In the genomic region with DNA sequence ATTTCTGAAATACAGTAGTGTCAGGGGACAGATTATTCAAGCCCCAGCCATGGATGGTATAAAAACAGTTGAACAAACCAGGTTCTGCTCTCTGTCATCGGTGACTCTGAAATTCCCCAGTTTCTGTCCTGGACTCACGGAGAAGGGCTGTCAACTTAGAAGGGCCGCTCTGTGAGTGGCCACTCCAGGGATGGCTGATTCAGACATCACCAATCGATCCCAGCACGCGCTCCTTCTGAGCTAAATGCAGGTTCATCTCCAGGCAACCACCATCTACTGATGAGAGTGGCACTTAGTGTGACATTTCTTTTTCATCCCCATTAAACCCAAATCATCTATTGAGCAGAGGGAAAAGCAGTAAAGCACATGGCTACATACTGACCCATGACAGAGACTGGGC, we compare ENCODE assay signal across 14 mouse cellular contexts. TPM values are rescaled to one million over a fixed set of nuclear protein-coding genes. Genes with fewer than 3 reads are reported as not detected.
DNase-seq lines count a peak whose midpoint lies in the region; ATAC-seq lines count a peak whose summit lies in the region.
"Had no signal": no experiment of that assay in that cellular context is flagged by ENCODE, and none has a peak within 500 bp of the region (broad histone marks: within the 10 kb centered on the region; RNA-seq: fewer than 3 reads in every experiment).

No protein-coding gene starts in this region.

- no peak overlapping the region for H3K27ac ChIP-seq in heart, embryonic 11.5 days (ENCODE audit: low read depth, low read length)
- peak overlapping the region; percentile 78; the same call in 1 of the 2 replicates for H3K27ac ChIP-seq in midbrain, embryonic 10.5 days (replicated peaks)
- H3K27ac ChIP-seq in midbrain, embryonic 16.5 days (ENCODE audit: low read length): no peak overlapping the region
- no peak overlapping the region for H3K27ac ChIP-seq in limb, embryonic 10.5 days
- H3K27ac ChIP-seq: forebrain, embryonic 12.5 days; layer of hippocampus, adult 2 months; liver, embryonic 13.5 days had no signal

- no peaks in the 10 kb centered on the region for H3K9me3 ChIP-seq in heart, embryonic 11.5 days (replicated peaks; ENCODE audit: control insufficient read depth, low read length)
- no peaks in the 10 kb centered on the region for H3K9me3 ChIP-seq in midbrain, embryonic 10.5 days (replicated peaks)
- no peaks in the 10 kb centered on the region for H3K9me3 ChIP-seq in midbrain, embryonic 16.5 days (replicated peaks; ENCODE audit: control insufficient read depth, low read length, poor library complexity, severe bottlenecking)
- no peaks in the 10 kb centered on the region for H3K9me3 ChIP-seq in limb, embryonic 10.5 days (replicated peaks)
- H3K9me3 ChIP-seq: forebrain, embryonic 12.5 days; liver, embryonic 13.5 days had no signal

- peak overlapping the region; percentile 37 for H3K4me2 ChIP-seq in heart, embryonic 11.5 days
- no peak overlapping the region for H3K4me2 ChIP-seq in midbrain, embryonic 16.5 days (ENCODE audit: low read length)
- H3K4me2 ChIP-seq: forebrain, embryonic 12.5 days; liver, embryonic 13.5 days had no signal

- 38% methylated on average over 6 of the region's 6 CpGs for WGBS in heart, embryonic 11.5 days (ENCODE audit: insufficient replicate concordance)
- WGBS in midbrain, embryonic 10.5 days: 53% methylated on average over 6 of the region's 6 CpGs
- WGBS in midbrain, embryonic 16.5 days: 49% methylated on average over 6 of the region's 6 CpGs
- 42% methylated on average over 6 of the region's 6 CpGs for WGBS in limb, embryonic 10.5 days

- no peak overlapping the region for H3K4me3 ChIP-seq in heart, embryonic 11.5 days (ENCODE audit: low read depth, low read length)
- no peak overlapping the region for H3K4me3 ChIP-seq in midbrain, embryonic 10.5 days
- H3K4me3 ChIP-seq in midbrain, embryonic 16.5 days (ENCODE audit: low read depth, low read length): no peak overlapping the region
- H3K4me3 ChIP-seq in limb, embryonic 10.5 days: no peak overlapping the region
- H3K4me3 ChIP-seq: forebrain, embryonic 12.5 days; layer of hippocampus, adult 2 months; liver, embryonic 13.5 days had no signal

- peaks cover 11% of the 10 kb centered on the region for H3K4me1 ChIP-seq in heart, embryonic 11.5 days (ENCODE audit: control insufficient read depth, insufficient read depth, low read length)
- H3K4me1 ChIP-seq in midbrain, embryonic 10.5 days: peaks cover 43% of the 10 kb centered on the region
- H3K4me1 ChIP-seq in midbrain, embryonic 16.5 days (ENCODE audit: control insufficient read depth, insufficient read depth, low read length): peaks cover 7% of the 10 kb centered on the region
- H3K4me1 ChIP-seq in limb, embryonic 10.5 days: peaks cover 22% of the 10 kb centered on the region

- no peaks in the 10 kb centered on the region for H3K36me3 ChIP-seq in heart, embryonic 11.5 days (ENCODE audit: control insufficient read depth, insufficient read depth, low read length)
- H3K36me3 ChIP-seq in midbrain, embryonic 10.5 days: no peaks in the 10 kb centered on the region
- no peaks in the 10 kb centered on the region for H3K36me3 ChIP-seq in midbrain, embryonic 16.5 days (ENCODE audit: control insufficient read depth, insufficient read depth, low read length)
- H3K36me3 ChIP-seq in limb, embryonic 10.5 days: no peaks in the 10 kb centered on the region
- H3K36me3 ChIP-seq: forebrain, embryonic 12.5 days; liver, embryonic 13.5 days had no signal

- no peak for DNase-seq in heart, adult 18-20 months
- peak; percentile 60 for DNase-seq in midbrain, embryonic 10.5 days (ENCODE audit: low spot score)
- peak; percentile 56 for DNase-seq in limb, embryonic 10.5 days (ENCODE audit: low spot score)
- DNase-seq in retina, postnatal 1 day: peak; percentile 77
- DNase-seq in thymus, postnatal 36 days: no peak
- no peak for DNase-seq in thymus, postnatal 0 days (ENCODE audit: low spot score)
- DNase-seq: cerebellum, adult 9-10 months; liver, embryonic 13.5 days had no signal

- no peak for ATAC-seq in heart, embryonic 11.5 days (replicated peaks; ENCODE audit: insufficient number of reproducible peaks, low FRiP score, low TSS enrichment)
- ATAC-seq in midbrain, embryonic 16.5 days: no peak
- ATAC-seq: activated CD4-positive, CD25-positive, alpha-beta regulatory T cell, adult 4 months had no signal

- no peak overlapping the region for H3K9ac ChIP-seq in heart, embryonic 11.5 days (ENCODE audit: low read depth, low read length)
- no peak overlapping the region for H3K9ac ChIP-seq in midbrain, embryonic 16.5 days (ENCODE audit: low read depth, low read length)
- H3K9ac ChIP-seq: forebrain, embryonic 12.5 days; liver, embryonic 13.5 days had no signal

- H3K27me3 ChIP-seq in heart, embryonic 11.5 days (ENCODE audit: control insufficient read depth, insufficient read depth, low read length): no peaks in the 10 kb centered on the region
- H3K27me3 ChIP-seq in midbrain, embryonic 10.5 days (ENCODE audit: low read depth, poor library complexity, severe bottlenecking): no peaks in the 10 kb centered on the region
- H3K27me3 ChIP-seq in midbrain, embryonic 16.5 days (ENCODE audit: control insufficient read depth, insufficient read depth, low read depth, low read length): no peaks in the 10 kb centered on the region
- peaks cover 15% of the 10 kb centered on the region for H3K27me3 ChIP-seq in limb, embryonic 10.5 days (ENCODE audit: low read depth, poor library complexity, severe bottlenecking)
- H3K27me3 ChIP-seq: forebrain, embryonic 12.5 days had no signal

RNA-seq across cellular contexts. Expression of gene Ccdc182, which starts 7.8 kb away (rescaled TPM):
- polyA plus RNA-seq in heart, embryonic 11.5 days (2014; fragmentation: Nextera tagmentation; extraction: Ambion mirVana): not detected in 2 replicates
- not detected for total RNA-seq in heart, adult 18-20 months (2021)
- polyA plus RNA-seq in midbrain, embryonic 10.5 days (2016; fragmentation: Nextera tagmentation; extraction: Ambion mirVana): 4.7 and 6.0 TPM in 2 replicates
- polyA plus RNA-seq in midbrain, embryonic 16.5 days (2015; fragmentation: Nextera tagmentation; extraction: Ambion mirVana): 0.17 TPM in 1 of 2 replicates, not detected in the other
- not detected in 2 replicates for polyA plus RNA-seq in limb, embryonic 10.5 days (2016; fragmentation: Nextera tagmentation; extraction: Ambion mirVana)
- polyA plus RNA-seq in thymus, postnatal 0 days (2015; fragmentation: Nextera tagmentation; extraction: Ambion mirVana): not detected in 2 replicates
- total RNA-seq: layer of hippocampus, adult 2 months had no signal
- polyA plus RNA-seq: activated CD4-positive, CD25-positive, alpha-beta regulatory T cell, adult 4 months; liver, embryonic 13.5 days; spleen, adult 2 months had no signal

Comparison
In these comparisons a context has a peak if more than half of its experiments do, and no peak if none do; other contexts are left out.
1. DNase-seq: peak in midbrain, embryonic 10.5 days (single experiment), limb, embryonic 10.5 days (single experiment) and retina, postnatal 1 day (single experiment); none in heart, adult 18-20 months (0 of 2), thymus, postnatal 36 days (0 of 2) and thymus, postnatal 0 days (single experiment).